Mouse (Mus musculus): ENCODE measurements at regions not wholly inside any gene's neighbourhood (a gene's known extent, or its start where the extent isn't known, plus 50 kb on each side); places are given as distances from the start of the nearest gene placed in this dataset.

DNA sequence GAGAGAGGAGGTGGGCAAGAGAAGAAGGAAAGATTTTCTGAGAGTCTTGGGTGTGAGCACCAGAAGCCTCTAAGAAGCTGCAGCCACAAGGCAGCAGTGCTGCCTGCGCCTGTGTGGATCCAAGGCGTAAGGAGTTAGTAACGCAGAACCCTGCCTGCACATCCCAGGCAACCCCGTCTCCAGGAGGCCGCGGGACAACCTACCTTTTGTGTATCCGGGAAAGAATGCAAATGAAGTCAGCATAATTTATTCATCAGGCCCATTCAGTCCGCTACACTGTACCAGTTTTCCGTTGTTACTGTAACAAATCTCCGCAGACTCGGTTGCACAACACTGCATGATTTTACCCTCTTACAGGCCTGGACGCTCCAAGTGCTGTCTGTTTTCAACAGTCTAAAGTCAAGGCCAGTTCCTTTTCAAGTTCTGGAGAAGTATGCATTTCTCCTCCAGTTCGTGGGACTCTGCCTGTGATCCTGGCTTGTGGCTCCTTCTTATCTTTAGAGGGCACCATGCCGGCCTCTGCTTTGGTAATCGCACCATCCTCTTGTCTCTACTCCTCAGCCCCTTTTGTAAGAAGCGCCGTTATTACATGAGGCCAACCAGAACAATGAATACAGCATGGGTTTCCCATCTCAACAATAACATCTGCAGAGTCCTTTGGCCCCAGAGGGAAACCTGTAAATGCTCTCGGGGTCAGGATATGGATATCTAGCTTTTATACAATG is 133.8 kb downstream of the Nufip1 start:
- 28% methylated on average over 18 of the region's 18 CpGs for WGBS (ENCODE audit: insufficient replicate concordance)
- TF ChIP-seq CTCF (IDR thresholded peaks at IDR 0.05; ENCODE audit: low read depth) (no peak), EP300 (IDR thresholded peaks at IDR 0.05; ENCODE audit: low read depth) (peak; percentile 86)
- Histone ChIP-seq H3K4me3 (ENCODE audit: insufficient read depth in 1 of 2, low read depth in 2 of 2, low read length in 2 of 2) (peak overlapping the region; percentile 14 to 39), H3K4me2 (ENCODE audit: low read depth) (peak overlapping the region; percentile 62), H3K9ac (replicated peaks) (peak overlapping the region; percentile 47), H3K9me3 (ENCODE audit: control insufficient read depth, low read length) (no peaks in the 10 kb centered on the region), H3K27ac (peak overlapping the region; percentile 70), H3K36me3 (replicated peaks; ENCODE audit: control insufficient read depth, insufficient read depth, low read depth) (no peaks in the 10 kb centered on the region), H3K4me1 (replicated peaks; ENCODE audit: control insufficient read depth in 2 of 2, insufficient read depth in 2 of 2, low read length in 1 of 2) (peaks cover 9 to 21% of the 10 kb centered on the region in 2 experiments; a peak in 3 of 4 replicates), H3K27me3 (ENCODE audit: control insufficient read depth, insufficient read depth, low read length) (no peaks in the 10 kb centered on the region)
- DNase-seq (ENCODE audit: low read depth in 3 of 3, low spot score in 3 of 3): peak in 1 of 3 experiments; percentile 35
- ATAC-seq (ENCODE audit: insufficient read depth): peak; percentile 90

GRCm38 (mm10) chr14:76245063-76245396 is 134.3 kb downstream of the Nufip1 start:
- DNase-seq (ENCODE audit: low read depth in 3 of 3, low spot score in 3 of 3): no peak
- TF ChIP-seq CTCF (IDR thresholded peaks at IDR 0.05; ENCODE audit: low read depth) (no peak), EP300 (IDR thresholded peaks at IDR 0.05; ENCODE audit: low read depth) (no peak)
- H3K4me1 ChIP-seq (replicated peaks; ENCODE audit: control insufficient read depth in 2 of 2, insufficient read depth in 2 of 2, low read length in 1 of 2): peaks cover 9 to 21% of the 10 kb centered on the region in 2 experiments; a peak in 3 of 4 replicates
- peak; percentile 20 for ATAC-seq (ENCODE audit: insufficient read depth)
- H3K27ac ChIP-seq: peak overlapping the region; percentile 70
- H3K9ac ChIP-seq (replicated peaks): no peak overlapping the region
- H3K4me2 ChIP-seq (ENCODE audit: low read depth): peak overlapping the region; percentile 62
- no peak overlapping the region for H3K4me3 ChIP-seq (ENCODE audit: insufficient read depth in 1 of 2, low read depth in 2 of 2, low read length in 2 of 2)
- H3K9me3 ChIP-seq (ENCODE audit: control insufficient read depth, low read length): no peaks in the 10 kb centered on the region
- no peaks in the 10 kb centered on the region for H3K36me3 ChIP-seq (replicated peaks; ENCODE audit: control insufficient read depth, insufficient read depth, low read depth)
- H3K27me3 ChIP-seq (ENCODE audit: control insufficient read depth, insufficient read depth, low read length): no peaks in the 10 kb centered on the region
- WGBS (ENCODE audit: insufficient replicate concordance): 29% methylated on average over 4 of the region's 4 CpGs

GRCm38 (mm10) chr14:76247664-76248063 is 137.0 kb downstream of the Nufip1 start:
- H3K27ac ChIP-seq: no peak overlapping the region
- no peaks in the 10 kb centered on the region for H3K9me3 ChIP-seq (ENCODE audit: control insufficient read depth, low read length)
- no peak overlapping the region for H3K9ac ChIP-seq (replicated peaks)
- no peaks in the 10 kb centered on the region for H3K36me3 ChIP-seq (replicated peaks; ENCODE audit: control insufficient read depth, insufficient read depth, low read depth)
- H3K27me3 ChIP-seq (ENCODE audit: control insufficient read depth, insufficient read depth, low read length): no peaks in the 10 kb centered on the region
- ATAC-seq (ENCODE audit: insufficient read depth): no peak
- no peak for DNase-seq (ENCODE audit: low read depth in 3 of 3, low spot score in 3 of 3)
- H3K4me1 ChIP-seq (replicated peaks; ENCODE audit: control insufficient read depth in 2 of 2, insufficient read depth in 2 of 2, low read length in 1 of 2): peaks cover 9 to 21% of the 10 kb centered on the region in 2 experiments; a peak in 3 of 4 replicates
- H3K4me2 ChIP-seq (ENCODE audit: low read depth): no peak overlapping the region
- 65% methylated on average over 4 of the region's 4 CpGs for WGBS (ENCODE audit: insufficient replicate concordance)
- H3K4me3 ChIP-seq (ENCODE audit: insufficient read depth in 1 of 2, low read depth in 2 of 2, low read length in 2 of 2): no peak overlapping the region
- TF ChIP-seq CTCF (IDR thresholded peaks at IDR 0.05; ENCODE audit: low read depth): peak; percentile 54
- no peak for TF ChIP-seq EP300 (IDR thresholded peaks at IDR 0.05; ENCODE audit: low read depth)

DNA sequence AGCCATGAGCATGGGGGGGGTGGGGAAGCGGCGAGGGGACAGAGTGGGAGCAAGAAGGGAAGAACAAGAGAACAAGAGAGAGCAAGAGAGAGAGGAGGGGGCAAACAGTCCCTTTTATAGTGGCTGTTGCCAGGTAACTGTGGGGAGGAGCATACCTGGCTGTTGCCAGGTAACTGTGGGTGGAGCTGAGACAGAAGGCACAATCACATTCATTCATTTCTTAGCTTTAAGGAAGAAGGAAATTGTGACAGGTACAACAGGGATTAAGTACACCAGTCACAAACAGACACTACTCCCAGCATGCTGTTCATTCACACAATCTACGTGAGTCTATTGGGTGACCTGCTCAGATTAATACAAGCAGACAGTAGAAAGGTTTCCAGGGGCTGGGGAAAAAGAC is 143.2 kb downstream of the Nufip1 start:
- TF ChIP-seq CTCF (IDR thresholded peaks at IDR 0.05; ENCODE audit: low read depth) (no peak), EP300 (IDR thresholded peaks at IDR 0.05; ENCODE audit: low read depth) (no peak)
- ATAC-seq (ENCODE audit: insufficient read depth): no peak
- no peaks in the 10 kb centered on the region for H3K9me3 ChIP-seq (ENCODE audit: control insufficient read depth, low read length)
- no peak for DNase-seq (ENCODE audit: low read depth in 3 of 3, low spot score in 3 of 3)
- no peak overlapping the region for H3K4me3 ChIP-seq (ENCODE audit: insufficient read depth in 1 of 2, low read depth in 2 of 2, low read length in 2 of 2)
- WGBS (ENCODE audit: insufficient replicate concordance): 80% methylated on average over 3 of the region's 3 CpGs
- no peaks in the 10 kb centered on the region for H3K27me3 ChIP-seq (ENCODE audit: control insufficient read depth, insufficient read depth, low read length)
- H3K4me1 ChIP-seq (replicated peaks; ENCODE audit: control insufficient read depth in 2 of 2, insufficient read depth in 2 of 2, low read length in 1 of 2): no peaks in the 10 kb centered on the region
- no peak overlapping the region for H3K9ac ChIP-seq (replicated peaks)
- no peak overlapping the region for H3K27ac ChIP-seq
- no peak overlapping the region for H3K4me2 ChIP-seq (ENCODE audit: low read depth)
- H3K36me3 ChIP-seq (replicated peaks; ENCODE audit: control insufficient read depth, insufficient read depth, low read depth): no peaks in the 10 kb centered on the region

DNA sequence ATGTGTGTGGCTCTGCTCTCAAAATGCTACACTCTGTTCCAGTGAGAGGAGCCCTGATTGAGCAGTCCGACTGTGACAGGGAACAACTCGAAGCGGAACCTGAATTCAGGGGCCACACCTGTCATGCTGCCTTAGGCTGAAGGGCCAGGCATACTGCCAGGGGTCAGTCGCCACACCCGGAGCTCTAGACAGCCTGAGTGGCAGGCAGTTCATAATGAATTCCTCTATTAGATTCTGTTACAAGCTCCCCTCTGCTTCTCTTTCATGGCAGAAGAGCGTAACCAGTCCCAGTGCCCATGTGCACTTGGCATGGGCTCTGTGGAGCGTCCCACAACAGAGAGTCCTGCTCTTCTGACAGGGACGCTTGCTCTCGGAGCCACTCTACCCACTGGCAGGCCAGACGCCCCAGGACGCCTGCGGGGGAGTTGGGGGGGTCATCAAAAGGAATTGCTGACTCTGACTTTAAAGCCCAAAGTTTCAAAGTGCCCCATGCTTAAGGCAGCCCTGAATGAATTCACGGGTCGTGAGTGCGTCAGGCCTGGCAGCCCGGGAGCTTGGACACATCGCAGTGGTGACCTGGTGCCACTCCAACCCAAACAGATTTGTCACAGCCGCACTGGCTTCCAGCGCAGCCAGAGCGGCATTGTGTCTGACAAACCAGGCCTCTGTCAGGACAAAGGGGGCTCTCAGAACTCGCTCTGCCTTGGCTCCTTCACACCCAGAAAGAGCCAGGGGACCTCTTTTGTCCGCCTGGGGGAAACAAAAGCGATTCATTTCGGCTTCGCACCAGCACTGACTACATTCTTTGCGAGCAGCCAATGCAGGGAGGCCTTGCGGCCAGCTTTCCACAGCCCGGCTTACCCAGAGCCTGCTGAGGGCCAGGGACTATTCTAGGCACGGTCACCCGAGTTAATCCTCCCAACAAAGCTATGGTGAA is 144.1 kb downstream of the Nufip1 start:
- DNase-seq (ENCODE audit: low read depth in 3 of 3, low spot score in 3 of 3) (no peak), ATAC-seq (ENCODE audit: insufficient read depth) (no peak)
- no peaks in the 10 kb centered on the region for H3K27me3 ChIP-seq (ENCODE audit: control insufficient read depth, insufficient read depth, low read length)
- H3K36me3 ChIP-seq (replicated peaks; ENCODE audit: control insufficient read depth, insufficient read depth, low read depth): no peaks in the 10 kb centered on the region
- no peaks in the 10 kb centered on the region for H3K9me3 ChIP-seq (ENCODE audit: control insufficient read depth, low read length)
- no peak overlapping the region for H3K9ac ChIP-seq (replicated peaks)
- no peak overlapping the region for H3K27ac ChIP-seq
- H3K4me2 ChIP-seq (ENCODE audit: low read depth): no peak overlapping the region
- H3K4me3 ChIP-seq (ENCODE audit: insufficient read depth in 1 of 2, low read depth in 2 of 2, low read length in 2 of 2): no peak overlapping the region
- no peaks in the 10 kb centered on the region for H3K4me1 ChIP-seq (replicated peaks; ENCODE audit: control insufficient read depth in 2 of 2, insufficient read depth in 2 of 2, low read length in 1 of 2)
- TF ChIP-seq CTCF (IDR thresholded peaks at IDR 0.05; ENCODE audit: low read depth) (no peak), EP300 (IDR thresholded peaks at IDR 0.05; ENCODE audit: low read depth) (no peak)
- 48% methylated on average over 30 of the region's 30 CpGs for WGBS (ENCODE audit: insufficient replicate concordance)

All from liver, embryonic 14.5 days (tissue).